Mouse (Mus musculus) liver, embryonic 16.5 days (tissue): ENCODE results near the gene Scpep1. TPM values are rescaled to one million over a fixed set of nuclear protein-coding genes. Genes with fewer than 3 reads are reported as not detected.
"Not testable (repeated sequence)": the region's sequence is repeated elsewhere in the genome, so short reads cannot be mapped to it uniquely, and the experiment has no call there.

Source experiments
- ATAC-seq: fragments of 200-750 bp; cut with Nextera tagmentation; 2 replicates; pipeline ENCODE4 v1.8.0; 2017; ENCODE audit warnings: low read depth, mild to moderate bottlenecking, moderate number of reproducible peaks, moderate library complexity
- H3K27ac ChIP-seq: fragments of 300-500 bp; sonication (generic); 2 replicates; pipeline ENCODE4 v1.5.1; 2014; ENCODE audit warnings: mild to moderate bottlenecking, low read length
- H3K27me3 ChIP-seq: fragments of 300-500 bp; sonication (generic); 2 replicates; pipeline ENCODE4 v1.6.1; 2014; ENCODE audit warnings: low read depth, low read length, mixed read lengths; ENCODE audit not compliant: control insufficient read depth, insufficient read depth
- H3K36me3 ChIP-seq: fragments of 300-500 bp; sonication (generic); 2 replicates; pipeline ENCODE4 v1.6.1; 2014; ENCODE audit warnings: mild to moderate bottlenecking; ENCODE audit not compliant: control insufficient read depth, insufficient read depth
- H3K4me1 ChIP-seq: fragments of 300-500 bp; sonication (generic); 2 replicates; pipeline ENCODE4 v1.6.1; 2014; ENCODE audit warnings: low read depth, low read length, mixed read lengths; ENCODE audit not compliant: control insufficient read depth
- H3K4me2 ChIP-seq: fragments of 300-500 bp; sonication (generic); 2 replicates; pipeline ENCODE4 v1.6.1; 2014; ENCODE audit warnings: low read depth, low read length, mixed read lengths
- H3K4me3 ChIP-seq: fragments of 300-500 bp; sonication (generic); 2 replicates; pipeline ENCODE4 v1.5.1; 2014; ENCODE audit warnings: low read depth, mild to moderate bottlenecking, low read length
- H3K9ac ChIP-seq: fragments of 300-500 bp; sonication (generic); 2 replicates; pipeline ENCODE4 v1.6.1; 2014; ENCODE audit warnings: low read depth, low read length
- H3K9me3 ChIP-seq: fragments of 300-500 bp; sonication (generic); replicated peaks from 2 replicates; pipeline ENCODE4 v1.6.1; 2016; ENCODE audit warnings: low read length; ENCODE audit not compliant: control insufficient read depth
- WGBS: fragments of 180-500 bp; shearing (Covaris S2); extraction: QIAGEN DNeasy Blood & Tissue Kit; methylation state at CpG from one replicate; pipeline ENCODE4 v1.1.7; 2014; ENCODE audit not compliant: insufficient replicate concordance; 5-methylcytosine and 5-hydroxymethylcytosine counted together
- polyA plus RNA-seq: library from polyadenylated mRNA; unstranded; fragments of >200 nt; fragmentation: Nextera tagmentation; extraction: Ambion mirVana; gene quantifications from 2 replicates; pipeline ENCODE4 v1.2.1, GENCODE M21; 2015

The Scpep1 gene
- polyA plus RNA-seq, 1 experiment from 2014 or later, result 47.5 TPM

DNA sequence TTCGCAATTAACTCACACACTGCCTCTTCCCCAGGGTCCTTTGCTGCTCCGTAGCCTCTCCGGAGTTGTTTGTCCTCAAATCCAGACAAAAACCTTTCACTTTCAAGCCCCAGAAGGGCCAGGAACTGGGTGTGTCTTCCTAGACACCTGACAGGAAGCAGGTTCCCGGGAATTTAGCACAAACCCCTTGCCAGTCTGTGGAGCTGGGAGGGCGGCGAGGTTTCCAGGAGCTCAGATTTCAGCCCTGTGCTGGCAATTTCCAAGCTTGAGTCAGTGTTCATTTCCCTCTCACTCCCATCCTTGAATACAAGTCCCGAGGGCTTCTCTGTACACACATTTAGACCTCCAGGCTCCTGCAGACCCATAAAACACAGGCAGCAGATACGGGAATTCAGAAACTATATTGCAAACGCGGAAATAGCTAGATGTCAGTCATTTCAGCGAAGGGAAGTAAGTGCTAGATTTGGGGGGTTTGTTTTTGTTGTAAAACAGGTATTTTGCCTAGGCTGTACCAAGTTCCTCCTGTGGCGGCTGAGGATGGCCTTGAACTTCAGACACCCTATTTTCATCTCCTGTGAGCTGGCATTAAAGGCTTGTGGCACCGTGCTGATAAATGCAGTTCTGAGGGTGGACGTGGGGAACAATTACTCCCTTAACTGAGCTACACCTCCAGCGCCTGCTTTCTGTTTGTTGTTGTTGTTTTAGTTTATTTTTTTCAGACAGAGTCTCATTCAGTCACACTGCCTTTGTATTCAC lies 57.5 kb downstream of the Scpep1 start:
- H3K27ac ChIP-seq, result no peak overlapping the region
- H3K4me1 ChIP-seq, result no peaks in the 10 kb centered on the region; the same call in 1 of the 2 replicates
- WGBS, result 36% methylated on average over 15 of the region's 15 CpGs
- ATAC-seq, result no peak
- H3K9ac ChIP-seq, result no peak overlapping the region
- H3K4me3 ChIP-seq, result no peak overlapping the region
- peaks cover 3% of the 10 kb centered on the region for H3K27me3 ChIP-seq
- no peaks in the 10 kb centered on the region for H3K36me3 ChIP-seq
- no peaks in the 10 kb centered on the region for H3K9me3 ChIP-seq
- H3K4me2 ChIP-seq, result peak overlapping the region; percentile 5; the same call in 1 of the 2 replicates

DNA sequence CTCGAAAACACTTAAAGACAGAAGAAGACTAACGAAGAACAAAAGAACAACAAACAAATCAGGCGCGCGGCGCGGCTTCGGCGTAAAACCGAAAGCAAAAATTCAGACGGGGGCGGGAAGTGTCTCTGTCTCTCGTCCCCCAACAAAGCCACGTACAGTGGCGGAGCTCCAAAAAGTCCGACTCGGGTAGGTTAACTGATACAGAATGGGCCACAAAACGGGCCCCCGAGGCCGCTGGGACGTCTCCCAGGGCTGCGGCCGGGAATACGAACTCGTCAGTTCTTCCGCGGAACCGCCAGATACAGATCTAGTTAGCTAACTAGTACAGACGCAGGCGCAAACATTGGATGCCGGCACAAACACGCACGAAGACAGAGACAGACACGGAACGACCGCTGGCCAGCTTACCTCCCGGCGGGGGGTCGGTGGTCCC lies 59.4 kb downstream of the Scpep1 start:
- not testable (repeated sequence) for H3K9me3 ChIP-seq, ATAC-seq, H3K27ac ChIP-seq, H3K27me3 ChIP-seq, H3K9ac ChIP-seq, H3K36me3 ChIP-seq, H3K4me1 ChIP-seq
- H3K4me3 ChIP-seq, result peak overlapping the region; percentile 43
- H3K4me2 ChIP-seq, result peak overlapping the region; percentile 41; the same call in 1 of the 2 replicates
- 36% methylated on average over 24 of the region's 39 CpGs for WGBS

DNA sequence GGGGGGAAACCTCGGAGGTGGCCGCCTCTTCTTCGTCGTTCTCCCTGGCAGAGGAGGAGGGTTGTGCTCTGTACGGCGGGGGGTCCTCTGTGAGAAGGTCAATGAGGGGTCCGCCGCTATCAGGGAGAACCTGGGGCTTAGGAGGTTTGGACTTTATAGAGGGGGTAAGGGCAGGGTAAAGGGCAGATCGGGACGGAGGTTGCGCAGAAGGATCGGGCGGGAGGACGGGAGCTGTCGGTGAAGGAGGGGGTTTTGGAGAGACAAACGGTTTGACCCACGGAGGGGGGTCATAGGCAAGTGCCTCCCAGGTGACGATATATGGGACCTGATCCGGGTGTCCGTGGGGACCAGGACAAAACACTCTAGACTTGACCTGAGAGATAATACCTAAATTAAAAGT lies 60.0 kb downstream of the Scpep1 start:
- not testable (repeated sequence) for H3K9ac ChIP-seq, ATAC-seq, H3K27ac ChIP-seq, H3K4me1 ChIP-seq, H3K9me3 ChIP-seq, H3K27me3 ChIP-seq, H3K36me3 ChIP-seq
- Histone ChIP-seq H3K4me3 (peak overlapping the region; percentile 43; the same call in 1 of the 2 replicates), H3K4me2 (0 out of 2 replicates have a peak overlapping the region, but pooled peaks have one; percentile 17)
- 41% methylated on average over 15 of the region's 20 CpGs for WGBS

DNA sequence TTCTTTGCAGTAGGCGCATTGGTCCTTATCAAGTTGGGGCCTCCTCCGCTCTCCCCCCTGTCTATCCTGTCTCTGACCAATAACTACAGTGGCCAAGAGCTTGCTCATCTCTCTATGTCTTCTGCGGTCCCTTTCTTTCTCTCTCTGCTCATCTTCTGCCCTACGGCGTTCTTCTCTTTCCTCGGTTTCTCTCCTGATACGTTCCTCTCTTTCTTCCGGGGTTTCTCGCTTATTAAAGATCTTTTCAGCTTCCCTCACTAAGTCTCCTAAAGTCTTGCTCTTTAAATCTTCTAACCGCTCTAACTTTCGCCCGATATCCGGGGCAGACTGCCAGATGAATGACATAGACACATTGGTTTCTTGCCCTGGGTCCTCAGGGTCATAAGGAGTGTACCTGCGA lies 61.0 kb downstream of the Scpep1 start:
- WGBS, result 79% methylated on average over 11 of the region's 14 CpGs
- not testable (repeated sequence) for H3K27me3 ChIP-seq

DNA sequence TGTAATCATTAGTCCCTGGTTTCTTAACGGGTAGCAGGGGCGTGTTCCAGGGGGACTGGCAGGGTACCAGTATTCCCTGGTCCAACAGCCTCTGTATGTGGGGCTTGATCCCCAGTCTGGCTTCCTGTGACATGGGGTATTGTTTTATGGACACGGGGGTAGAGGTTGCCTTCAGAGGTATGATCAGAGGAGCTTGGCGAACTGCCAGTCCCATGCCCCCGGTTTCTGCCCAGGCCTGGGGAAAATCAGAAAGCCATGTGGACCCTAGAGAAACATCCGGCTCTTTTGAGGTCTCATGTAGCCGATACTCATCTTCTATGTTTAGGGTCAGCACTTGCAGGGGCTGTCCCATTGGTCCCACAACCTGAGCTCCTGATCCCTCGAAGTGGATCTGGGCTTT lies 61.8 kb downstream of the Scpep1 start:
- H3K36me3 ChIP-seq, H3K27ac ChIP-seq, H3K9ac ChIP-seq, ATAC-seq, H3K4me1 ChIP-seq, H3K27me3 ChIP-seq, H3K9me3 ChIP-seq, H3K4me3 ChIP-seq, H3K4me2 ChIP-seq: not testable (repeated sequence)
- 56% methylated on average over 2 of the region's 8 CpGs for WGBS

More for the DNA sequence above, 61.0 kb downstream of the Scpep1 start:
- not testable (repeated sequence) for H3K4me1 ChIP-seq, H3K9me3 ChIP-seq, ATAC-seq, H3K36me3 ChIP-seq, H3K9ac ChIP-seq, H3K27ac ChIP-seq, H3K4me3 ChIP-seq, H3K4me2 ChIP-seq

DNA sequence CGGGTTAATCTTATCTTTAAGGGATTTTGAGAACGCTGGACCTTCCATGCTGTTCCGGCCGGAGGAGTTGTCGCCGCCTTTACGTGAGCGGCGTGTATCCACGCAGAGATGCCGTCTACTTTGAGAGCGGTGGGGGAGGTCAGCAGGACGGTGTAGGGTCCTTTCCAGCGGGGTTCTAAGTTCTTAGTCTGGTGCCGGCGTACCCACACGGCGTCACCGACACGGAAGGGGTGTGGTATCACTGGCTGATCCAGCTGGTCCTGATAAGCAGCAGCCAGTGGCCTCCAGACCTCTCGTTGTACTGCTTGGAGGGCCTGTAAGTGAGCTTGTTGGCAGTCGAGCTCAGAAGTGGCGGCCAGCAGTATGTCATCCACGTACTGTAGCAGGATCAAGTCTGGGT lies 62.5 kb downstream of the Scpep1 start:
- not testable (repeated sequence) for H3K36me3 ChIP-seq, H3K4me2 ChIP-seq, H3K9ac ChIP-seq, H3K27me3 ChIP-seq, ATAC-seq, H3K9me3 ChIP-seq, H3K4me1 ChIP-seq, H3K27ac ChIP-seq, H3K4me3 ChIP-seq
- 84% methylated on average over 21 of the region's 24 CpGs for WGBS

DNA sequence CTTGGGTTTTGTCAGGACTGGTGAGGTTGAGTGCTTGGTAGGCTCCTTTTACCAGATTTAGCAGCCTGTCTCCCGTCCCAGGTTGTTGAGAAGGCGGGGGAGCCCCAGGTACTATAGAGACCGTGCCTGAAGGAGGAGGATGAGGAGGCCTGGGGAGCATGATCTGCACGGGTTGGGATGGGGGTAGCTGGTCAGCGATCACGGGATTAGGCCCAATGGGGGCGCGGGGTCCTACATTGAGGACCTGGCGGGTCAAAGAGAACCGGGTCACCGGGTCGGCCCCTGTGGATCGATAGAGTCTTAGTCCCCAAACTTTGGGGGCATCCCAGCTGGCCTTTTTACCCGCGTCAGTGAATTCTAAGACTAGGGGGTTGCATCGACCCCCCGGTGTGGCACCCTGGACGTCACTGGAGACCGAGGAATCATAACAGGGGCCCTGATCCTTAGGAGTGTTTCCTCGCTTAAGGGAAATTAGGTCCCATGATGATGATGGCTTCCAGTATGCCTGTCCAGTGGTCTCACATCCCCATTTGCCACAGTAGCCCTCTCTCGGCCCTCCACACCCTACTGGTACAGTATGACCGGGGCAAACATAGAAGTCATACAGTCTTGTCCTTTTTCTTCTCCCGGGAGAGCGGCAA lies 63.2 kb downstream of the Scpep1 start:
- H3K27me3 ChIP-seq, H3K36me3 ChIP-seq, H3K4me3 ChIP-seq, ATAC-seq, H3K9ac ChIP-seq, H3K4me1 ChIP-seq, H3K4me2 ChIP-seq, H3K27ac ChIP-seq, H3K9me3 ChIP-seq: not testable (repeated sequence)
- 79% methylated on average over 17 of the region's 24 CpGs for WGBS

DNA sequence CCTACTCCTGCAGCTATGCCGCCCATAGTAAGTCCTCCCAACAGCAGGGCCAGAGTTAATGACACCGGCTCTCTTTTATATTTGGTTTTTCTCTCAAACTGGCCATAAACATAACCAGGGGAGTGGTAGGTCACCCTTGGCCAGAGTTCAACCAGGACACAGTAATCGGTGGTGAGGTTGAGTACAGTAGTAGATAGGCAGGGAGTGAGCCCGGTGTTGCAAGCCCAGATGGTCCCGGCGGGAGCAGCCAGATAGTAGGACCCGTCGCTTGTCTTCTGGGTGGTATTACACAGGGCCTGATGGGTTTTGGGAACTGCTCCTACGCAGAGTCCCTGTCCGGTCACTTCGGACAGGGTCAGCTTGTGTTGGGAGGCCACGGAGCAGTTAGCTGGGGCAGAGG lies 63.8 kb downstream of the Scpep1 start:
- WGBS, result 83% methylated on average over 9 of the region's 12 CpGs
- not testable (repeated sequence) for H3K27me3 ChIP-seq, H3K4me2 ChIP-seq, H3K36me3 ChIP-seq, H3K4me3 ChIP-seq, H3K9ac ChIP-seq, H3K9me3 ChIP-seq, ATAC-seq, H3K4me1 ChIP-seq, H3K27ac ChIP-seq

DNA sequence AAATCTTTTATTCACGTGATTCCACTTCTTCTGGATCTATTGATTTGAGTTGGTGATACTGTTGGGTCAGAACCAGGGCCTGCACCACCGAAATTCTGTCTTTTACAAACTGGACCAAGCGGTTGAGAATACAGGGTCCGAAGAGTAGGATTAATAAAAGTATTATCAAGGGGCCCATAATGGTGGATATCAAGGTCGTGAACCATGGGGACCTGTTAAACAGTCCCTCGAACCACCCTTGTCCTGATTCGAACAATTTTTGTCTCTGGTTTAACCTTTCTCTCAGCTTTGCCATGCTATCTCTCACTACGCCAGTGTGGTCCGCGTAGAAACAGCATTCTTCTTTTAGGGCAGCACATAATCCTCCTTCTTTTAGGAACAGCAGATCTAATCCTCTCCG lies 64.4 kb downstream of the Scpep1 start:
- ATAC-seq, H3K27me3 ChIP-seq, H3K9me3 ChIP-seq, H3K9ac ChIP-seq, H3K27ac ChIP-seq, H3K36me3 ChIP-seq, H3K4me3 ChIP-seq, H3K4me1 ChIP-seq, H3K4me2 ChIP-seq: not testable (repeated sequence)
- WGBS, result 79% methylated on average over 6 of the region's 11 CpGs
